Mouse (Mus musculus) ES-E14 (cell line): ENCODE measurements around the gene Ndufs8.

Experiments used
- CHD2 ChIP-seq: IDR thresholded peaks from 2 replicates; pipeline ENCODE4 v1.6.1; 2014; ENCODE audit warnings: mild to moderate bottlenecking, low read depth, low read length, inconsistent platforms
- HCFC1 ChIP-seq: IDR thresholded peaks from 2 replicates; pipeline ENCODE4 v1.6.1; 2012; ENCODE audit warnings: low read length, inconsistent platforms, borderline replicate concordance; ENCODE audit not compliant: insufficient read depth
- MAFK ChIP-seq: IDR thresholded peaks from 2 replicates; pipeline ENCODE4 v1.6.1; 2014; ENCODE audit warnings: mild to moderate bottlenecking, low read depth, low read length, inconsistent platforms; ENCODE audit not compliant: insufficient read depth
- ZC3H11A ChIP-seq: IDR thresholded peaks from 2 replicates; pipeline ENCODE4 v1.6.1; 2012; ENCODE audit warnings: low read depth, mild to moderate bottlenecking, inconsistent platforms, low read length, borderline replicate concordance
- ZNF384 ChIP-seq: IDR thresholded peaks from 2 replicates; pipeline ENCODE4 v1.6.1; 2012; ENCODE audit warnings: low read depth, low read length, inconsistent platforms

GRCm38 (mm10) chr19:3910206-3910605, 2.4 kb downstream of the Ndufs8 start:
- TF ChIP-seq ZNF384 (no peak), MAFK (no peak), ZC3H11A (no peak), HCFC1 (no peak), CHD2 (no peak)
